Mouse (Mus musculus) myocyte (in vitro differentiated cells): Measurements from ENCODE around the gene B230118H07Rik. TPM values are rescaled to one million over a fixed set of nuclear protein-coding genes. Genes with fewer than 3 reads are reported as not detected.
A peak's percentile ranks its signal among the peaks of the same experiment; 100 is the strongest.

ENCODE experiments used
- H3K27me3 ChIP-seq: one replicate; pipeline ENCODE4 v1.6.1; 2011; ENCODE audit not compliant: control insufficient read depth, insufficient read depth, insufficient read length
- H3K36me3 ChIP-seq: one replicate; pipeline ENCODE4 v1.6.1; 2011; ENCODE audit not compliant: control insufficient read depth, insufficient read depth
- H3K4me2 ChIP-seq: one replicate; pipeline ENCODE4 v1.6.1; 2011; ENCODE audit warnings: low read depth, control low read depth
- H3K4me3 ChIP-seq: one replicate; pipeline ENCODE4 v1.5.1; 2011; ENCODE audit warnings: mild to moderate bottlenecking, control low read depth, moderate library complexity
- H3K79me2 ChIP-seq: one replicate; pipeline ENCODE4 v1.6.1; 2011; ENCODE audit not compliant: control insufficient read depth, insufficient read depth
- H3ac ChIP-seq: one replicate; pipeline ENCODE4 v1.6.1; 2011; ENCODE audit not compliant: control insufficient read depth, insufficient read length
- CEBPB ChIP-seq: IDR thresholded peaks from 2 replicates; pipeline ENCODE4 v1.6.1; 2011; ENCODE audit warnings: mild to moderate bottlenecking, moderate library complexity; ENCODE audit not compliant: poor library complexity, insufficient read depth, severe bottlenecking
- E2F4 ChIP-seq: IDR thresholded peaks from one replicate; pipeline ENCODE4 v1.6.1; 2011; ENCODE audit warnings: mild to moderate bottlenecking, control low read depth, moderate library complexity; ENCODE audit not compliant: insufficient read depth
- MAX ChIP-seq: IDR thresholded peaks from one replicate; pipeline ENCODE4 v1.6.1; 2011; ENCODE audit warnings: low read depth, mild to moderate bottlenecking, control low read depth
- MYOD1 ChIP-seq, 3 experiments: IDR thresholded peaks; one replicate each; pipeline ENCODE4 v1.6.1; 2011; ENCODE audit warnings: control low read depth in 2 of 3, low read depth in 2 of 3, mild to moderate bottlenecking in 2 of 3, moderate library complexity in 1 of 3; ENCODE audit not compliant: insufficient read length in 2 of 3, control insufficient read depth in 1 of 3
- MYOG ChIP-seq, 3 experiments: IDR thresholded peaks; one replicate each; pipeline ENCODE4 v1.6.1; 2011; ENCODE audit warnings: control low read depth in 2 of 3, low read depth in 2 of 3, mild to moderate bottlenecking in 2 of 3; ENCODE audit not compliant: insufficient read length in 2 of 3, control insufficient read depth in 1 of 3, insufficient read depth in 1 of 3
- POLR2A ChIP-seq: IDR thresholded peaks from one replicate; pipeline ENCODE4 v1.6.1; 2011; ENCODE audit warnings: low read depth, mild to moderate bottlenecking, control low read depth, moderate library complexity; ENCODE audit not compliant: insufficient read length
- POLR2AphosphoS2 ChIP-seq: IDR thresholded peaks from one replicate; pipeline ENCODE4 v1.6.1; 2011; ENCODE audit warnings: low read depth, control low read depth; ENCODE audit not compliant: insufficient read length
- REST ChIP-seq: IDR thresholded peaks from one replicate; pipeline ENCODE4 v1.6.1; 2011; ENCODE audit warnings: mild to moderate bottlenecking, control low read depth, moderate library complexity; ENCODE audit not compliant: insufficient read depth, insufficient read length
- SRF ChIP-seq: IDR thresholded peaks from one replicate; pipeline ENCODE4 v1.6.1; 2011; ENCODE audit warnings: low read depth; ENCODE audit not compliant: control insufficient read depth, insufficient read length
- TCF12 ChIP-seq: IDR thresholded peaks from one replicate; pipeline ENCODE4 v1.6.1; 2011; ENCODE audit warnings: mild to moderate bottlenecking, control low read depth; ENCODE audit not compliant: poor library complexity, insufficient read depth, severe bottlenecking
- TCF3 ChIP-seq: IDR thresholded peaks from one replicate; pipeline ENCODE4 v1.6.1; 2011; ENCODE audit warnings: low read depth, control low read depth; ENCODE audit not compliant: insufficient read length
- USF1 ChIP-seq: IDR thresholded peaks from one replicate; pipeline ENCODE4 v1.6.1; 2011; ENCODE audit warnings: low read depth, mild to moderate bottlenecking, control low read depth, moderate library complexity
- polyA plus RNA-seq: library from polyadenylated mRNA; unstranded; fragments of >200 nt; fragmentation: generic; extraction: Trizol; gene quantifications from one replicate; pipeline ENCODE4 v1.2.1, GENCODE M21; 2012; ENCODE audit warnings: missing spikeins

Gene B230118H07Rik
- polyA plus RNA-seq, 1 experiment = 18.1 TPM

- H3K27me3 ChIP-seq = no peaks in the 10 kb centered on the region
- H3K4me3 ChIP-seq = no peak overlapping the region
- no peaks in the 10 kb centered on the region for H3K79me2 ChIP-seq
- no peaks in the 10 kb centered on the region for H3K36me3 ChIP-seq
- no peak overlapping the region for H3ac ChIP-seq
- H3K4me2 ChIP-seq = no peak overlapping the region
- TF ChIP-seq SRF (no peak), REST (no peak), TCF3 (no peak), E2F4 (no peak), USF1 (no peak), TCF12 (no peak), CEBPB (no peak)
These were observed 38.5 kb downstream of the B230118H07Rik start for GRCm38 (mm10) chr2:101610861-101611260.

- Histone ChIP-seq H3K36me3 (no peaks in the 10 kb centered on the region), H3K27me3 (no peaks in the 10 kb centered on the region), H3K4me3 (no peak overlapping the region), H3ac (no peak overlapping the region), H3K4me2 (no peak overlapping the region), H3K79me2 (no peaks in the 10 kb centered on the region)
- TF ChIP-seq TCF12 = no peak
- no peak for TF ChIP-seq CEBPB
- TF ChIP-seq SRF = no peak
- TF ChIP-seq MAX = no peak
- no peak for TF ChIP-seq REST
- TF ChIP-seq E2F4 = no peak
- no peak for TF ChIP-seq MYOD1 (IDR thresholded peaks at IDR 0.05; ENCODE audit: control insufficient read depth in 1 of 3, insufficient read length in 2 of 3, low read depth in 2 of 3)
- no peak for TF ChIP-seq USF1
- no peak for TF ChIP-seq TCF3
- no peak for TF ChIP-seq POLR2A
- no peak for TF ChIP-seq POLR2AphosphoS2
- TF ChIP-seq MYOG (IDR thresholded peaks at IDR 0.05; ENCODE audit: control insufficient read depth in 1 of 3, insufficient read depth in 1 of 3, insufficient read length in 2 of 3, low read depth in 2 of 3) = no peak
These were observed 41.0 kb downstream of the B230118H07Rik start for GRCm38 (mm10) chr2:101608232-101608894.

- Histone ChIP-seq H3K27me3 (no peaks in the 10 kb centered on the region), H3K79me2 (no peaks in the 10 kb centered on the region), H3K4me3 (no peak overlapping the region), H3K4me2 (no peak overlapping the region), H3ac (no peak overlapping the region), H3K36me3 (no peaks in the 10 kb centered on the region)
- TF ChIP-seq REST (no peak), E2F4 (no peak), USF1 (no peak)
These were observed 46.2 kb downstream of the B230118H07Rik start for GRCm38 (mm10) chr2:101603099-101603498.

- no peaks in the 10 kb centered on the region for H3K27me3 ChIP-seq
- TF ChIP-seq MAX = no peak
- no peak overlapping the region for H3K4me3 ChIP-seq
- peak overlapping the region; percentile 27 for H3K4me2 ChIP-seq
- H3K36me3 ChIP-seq = no peaks in the 10 kb centered on the region
- no peaks in the 10 kb centered on the region for H3K79me2 ChIP-seq
- H3ac ChIP-seq = no peak overlapping the region
These were observed 48.6 kb downstream of the B230118H07Rik start for GRCm38 (mm10) chr2:101600703-101601102.

GRCm38 (mm10) chr2:101598190-101599181 lies 50.8 kb downstream of the B230118H07Rik start:
- H3ac ChIP-seq = no peak overlapping the region
- no peaks in the 10 kb centered on the region for H3K36me3 ChIP-seq
- H3K27me3 ChIP-seq = no peaks in the 10 kb centered on the region
- H3K4me2 ChIP-seq = no peak overlapping the region
- no peak overlapping the region for H3K4me3 ChIP-seq
- H3K79me2 ChIP-seq = no peaks in the 10 kb centered on the region
- TF ChIP-seq SRF (no peak), USF1 (no peak), CEBPB (no peak), MYOG (IDR thresholded peaks at IDR 0.05; ENCODE audit: control insufficient read depth in 1 of 3, insufficient read depth in 1 of 3, insufficient read length in 2 of 3, low read depth in 2 of 3) (no peak), POLR2A (no peak), POLR2AphosphoS2 (no peak), TCF3 (no peak), TCF12 (no peak), MAX (no peak)
